Mouse (Mus musculus) neural tube, embryonic 11.5 days (tissue): ENCODE measurements at regions not wholly inside any gene's neighbourhood (a gene's known extent, or its start where the extent isn't known, plus 50 kb on each side); places are given as distances from the start of the nearest gene placed in this dataset.
"Not testable (repeated sequence)": the region's sequence is repeated elsewhere in the genome, so short reads cannot be mapped to it uniquely, and the experiment has no call there.

Experiments
- ATAC-seq: fragments of 200-750 bp; cut with Nextera tagmentation; 2 replicates; pipeline ENCODE4 v1.8.0; 2017; ENCODE audit warnings: moderate number of reproducible peaks, mild to moderate bottlenecking, moderate TSS enrichment, moderate library complexity; ENCODE audit not compliant: insufficient read depth, low FRiP score, low TSS enrichment
- DNase-seq: peaks from one replicate; pipeline ENCODE4 v3.0.0-alpha.2; 2015; ENCODE audit warnings: low spot score
- H3K27ac ChIP-seq: fragments of 300-500 bp; sonication (generic); 2 replicates; pipeline ENCODE4 v1.5.1; 2014; ENCODE audit warnings: low read depth, mild to moderate bottlenecking, low read length
- H3K27me3 ChIP-seq: fragments of 300-500 bp; sonication (generic); 2 replicates; pipeline ENCODE4 v1.6.1; 2014; ENCODE audit warnings: mild to moderate bottlenecking, low read length, mixed read lengths; ENCODE audit not compliant: control insufficient read depth, insufficient read depth
- H3K36me3 ChIP-seq: fragments of 300-500 bp; sonication (generic); 2 replicates; pipeline ENCODE4 v1.6.1; 2014; ENCODE audit warnings: mild to moderate bottlenecking, low read length, moderate library complexity, mixed read lengths; ENCODE audit not compliant: control insufficient read depth, insufficient read depth
- H3K4me1 ChIP-seq: fragments of 300-500 bp; sonication (generic); 2 replicates; pipeline ENCODE4 v1.6.1; 2014; ENCODE audit warnings: low read length, mixed read lengths; ENCODE audit not compliant: control insufficient read depth, insufficient read depth
- H3K4me2 ChIP-seq: fragments of 300-500 bp; sonication (generic); 2 replicates; pipeline ENCODE4 v1.6.1; 2014; ENCODE audit warnings: low read depth, mild to moderate bottlenecking, moderate library complexity
- H3K4me3 ChIP-seq: fragments of 300-500 bp; sonication (generic); 2 replicates; pipeline ENCODE4 v1.5.1; 2014; ENCODE audit warnings: low read depth, low read length
- H3K9ac ChIP-seq: fragments of 300-500 bp; sonication (generic); 2 replicates; pipeline ENCODE4 v1.6.1; 2014; ENCODE audit warnings: mild to moderate bottlenecking, low read length
- H3K9me3 ChIP-seq: fragments of 300-500 bp; sonication (generic); 2 replicates; pipeline ENCODE4 v1.6.1; 2016; ENCODE audit warnings: low read length; ENCODE audit not compliant: control insufficient read depth
- WGBS: fragments of 180-500 bp; shearing (Covaris S2); extraction: QIAGEN DNeasy Blood & Tissue Kit; methylation state at CpG from one replicate; pipeline ENCODE4 v1.1.7; 2014; 5-methylcytosine and 5-hydroxymethylcytosine counted together

- Histone ChIP-seq H3K4me1 (no peaks in the 10 kb centered on the region), H3K9ac (no peak overlapping the region), H3K4me3 (no peak overlapping the region), H3K27ac (no peak overlapping the region), H3K27me3 (no peaks in the 10 kb centered on the region), H3K4me2 (no peak overlapping the region), H3K9me3 (no peaks in the 10 kb centered on the region), H3K36me3 (no peaks in the 10 kb centered on the region)
- WGBS: 86% methylated on average over 1 of the region's 1 CpGs
- DNase-seq: no peak
- ATAC-seq: no peak
Observed at GRCm38 (mm10) chr4:69471200-69471599, 517.0 kb upstream of the Brinp1 start.

GRCm38 (mm10) chr4:69459990-69460389 is 505.8 kb upstream of the Brinp1 start:
- Histone ChIP-seq H3K4me2 (no peak overlapping the region), H3K9me3 (no peaks in the 10 kb centered on the region), H3K36me3 (no peaks in the 10 kb centered on the region), H3K27ac (no peak overlapping the region), H3K27me3 (no peaks in the 10 kb centered on the region), H3K4me3 (no peak overlapping the region), H3K4me1 (no peaks in the 10 kb centered on the region), H3K9ac (no peak overlapping the region)
- no peak for DNase-seq
- no peak for ATAC-seq

GRCm38 (mm10) chr4:69456420-69456819 is 502.2 kb upstream of the Brinp1 start:
- DNase-seq (no peak), ATAC-seq (no peak)
- H3K27me3 ChIP-seq: no peaks in the 10 kb centered on the region
- no peak overlapping the region for H3K4me3 ChIP-seq
- no peaks in the 10 kb centered on the region for H3K4me1 ChIP-seq
- 87% methylated on average over 4 of the region's 4 CpGs for WGBS
- no peak overlapping the region for H3K9ac ChIP-seq
- no peak overlapping the region for H3K4me2 ChIP-seq
- H3K9me3 ChIP-seq: no peaks in the 10 kb centered on the region
- H3K27ac ChIP-seq: no peak overlapping the region
- no peaks in the 10 kb centered on the region for H3K36me3 ChIP-seq

- no peaks in the 10 kb centered on the region for H3K4me1 ChIP-seq
- H3K9ac ChIP-seq: no peak overlapping the region
- WGBS: 88% methylated on average over 6 of the region's 6 CpGs
- H3K4me2 ChIP-seq: no peak overlapping the region
- ATAC-seq (no peak), DNase-seq (no peak)
- no peak overlapping the region for H3K27ac ChIP-seq
- H3K4me3 ChIP-seq: no peak overlapping the region
- H3K36me3 ChIP-seq: no peaks in the 10 kb centered on the region
- H3K9me3 ChIP-seq: no peaks in the 10 kb centered on the region
- no peaks in the 10 kb centered on the region for H3K27me3 ChIP-seq
Observed at GRCm38 (mm10) chr4:69446161-69446560, 492.0 kb upstream of the Brinp1 start.

GRCm38 (mm10) chr4:69443956-69444355 is 489.8 kb upstream of the Brinp1 start:
- H3K27ac ChIP-seq: no peak overlapping the region
- no peak overlapping the region for H3K4me3 ChIP-seq
- H3K4me2 ChIP-seq: no peak overlapping the region
- no peaks in the 10 kb centered on the region for H3K9me3 ChIP-seq
- ATAC-seq: no peak
- no peaks in the 10 kb centered on the region for H3K4me1 ChIP-seq
- H3K36me3 ChIP-seq: no peaks in the 10 kb centered on the region
- no peaks in the 10 kb centered on the region for H3K27me3 ChIP-seq
- H3K9ac ChIP-seq: no peak overlapping the region
- 93% methylated on average over 2 of the region's 2 CpGs for WGBS
- no peak for DNase-seq

GRCm38 (mm10) chr4:69435390-69435789 is 481.2 kb upstream of the Brinp1 start:
- Histone ChIP-seq H3K27me3 (no peaks in the 10 kb centered on the region), H3K4me3 (no peak overlapping the region), H3K4me2 (no peak overlapping the region), H3K9me3 (no peaks in the 10 kb centered on the region), H3K4me1 (no peaks in the 10 kb centered on the region), H3K9ac (no peak overlapping the region), H3K36me3 (no peaks in the 10 kb centered on the region), H3K27ac (no peak overlapping the region)
- DNase-seq (no peak), ATAC-seq (no peak)
- WGBS: 96% methylated on average over 9 of the region's 9 CpGs

- not testable (repeated sequence) for H3K4me3 ChIP-seq, H3K27me3 ChIP-seq, H3K36me3 ChIP-seq, H3K4me2 ChIP-seq, H3K9me3 ChIP-seq, H3K9ac ChIP-seq, ATAC-seq, H3K27ac ChIP-seq, DNase-seq, H3K4me1 ChIP-seq
- WGBS: 92% methylated on average over 21 of the region's 23 CpGs
Observed at GRCm38 (mm10) chr4:69410411-69410810, 456.2 kb upstream of the Brinp1 start.

GRCm38 (mm10) chr4:69395451-69395850 is 441.3 kb upstream of the Brinp1 start:
- DNase-seq (no peak), ATAC-seq (no peak)
- Histone ChIP-seq H3K36me3 (no peaks in the 10 kb centered on the region), H3K4me2 (no peak overlapping the region), H3K27me3 (no peaks in the 10 kb centered on the region), H3K27ac (no peak overlapping the region), H3K4me3 (no peak overlapping the region), H3K9me3 (no peaks in the 10 kb centered on the region), H3K4me1 (no peaks in the 10 kb centered on the region), H3K9ac (no peak overlapping the region)
- 76% methylated on average over 3 of the region's 3 CpGs for WGBS

GRCm38 (mm10) chr4:69383318-69383717 is 429.1 kb upstream of the Brinp1 start:
- Histone ChIP-seq H3K4me3 (no peak overlapping the region), H3K4me2 (no peak overlapping the region), H3K36me3 (no peaks in the 10 kb centered on the region), H3K4me1 (no peaks in the 10 kb centered on the region), H3K9ac (no peak overlapping the region), H3K9me3 (no peaks in the 10 kb centered on the region), H3K27me3 (no peaks in the 10 kb centered on the region), H3K27ac (no peak overlapping the region)
- no peak for DNase-seq
- ATAC-seq: no peak
